Mouse (Mus musculus) testis, adult 2 months (tissue): ENCODE results near the gene Lamb3.

ENCODE experiments used
- CTCF ChIP-seq: fragments of 200-500 bp; IDR thresholded peaks from 2 replicates; pipeline ENCODE4 v1.5.1; 2012; ENCODE audit warnings: low read depth, mild to moderate bottlenecking, inconsistent platforms, low read length, moderate library complexity; ENCODE audit not compliant: control insufficient read depth, insufficient read depth, insufficient replicate concordance
- POLR2A ChIP-seq: fragments of 200-500 bp; IDR thresholded peaks from 2 replicates; pipeline ENCODE4 v1.6.1; 2012; ENCODE audit warnings: low read depth, mild to moderate bottlenecking, inconsistent platforms, low read length, moderate library complexity; ENCODE audit not compliant: control insufficient read depth

- no peak for TF ChIP-seq CTCF
- TF ChIP-seq POLR2A: no peak
These were observed 118.4 kb downstream of the Lamb3 start for GRCm38 (mm10) chr1:193325891-193326290.
